Mouse (Mus musculus) forebrain, embryonic 11.5 days (tissue): ENCODE measurements around the gene Rcc1. TPM values are rescaled to one million over a fixed set of nuclear protein-coding genes. Genes with fewer than 3 reads are reported as not detected.
"Not testable (repeated sequence)": the region's sequence is repeated elsewhere in the genome, so short reads cannot be mapped to it uniquely, and the experiment has no call there.

Experiments used
- ATAC-seq: fragments of 200-750 bp; cut with Nextera tagmentation; replicated peaks from 2 replicates; pipeline ENCODE4 v1.8.0; 2017; ENCODE audit warnings: moderate TSS enrichment; ENCODE audit not compliant: low FRiP score
- DNase-seq: peaks from one replicate; pipeline ENCODE4 v3.0.0-alpha.2; 2017; ENCODE audit warnings: low spot score
- H3K27ac ChIP-seq: fragments of 300-500 bp; sonication (generic); 2 replicates; pipeline ENCODE4 v1.5.1; 2014; ENCODE audit warnings: low read depth, low read length
- H3K27me3 ChIP-seq: fragments of 300-500 bp; sonication (generic); 2 replicates; pipeline ENCODE4 v1.6.1; 2014; ENCODE audit warnings: mild to moderate bottlenecking, low read length, mixed read lengths; ENCODE audit not compliant: control insufficient read depth, insufficient read depth
- H3K36me3 ChIP-seq: fragments of 300-500 bp; sonication (generic); 2 replicates; pipeline ENCODE4 v1.6.1; 2014; ENCODE audit warnings: mild to moderate bottlenecking, low read length, moderate library complexity, mixed read lengths; ENCODE audit not compliant: control insufficient read depth, insufficient read depth
- H3K4me1 ChIP-seq: fragments of 300-500 bp; sonication (generic); replicated peaks from 2 replicates; pipeline ENCODE4 v1.6.1; 2014; ENCODE audit warnings: low read length, mixed read lengths; ENCODE audit not compliant: control insufficient read depth, insufficient read depth
- H3K4me2 ChIP-seq: fragments of 300-500 bp; sonication (generic); 2 replicates; pipeline ENCODE4 v1.6.1; 2014; ENCODE audit warnings: low read depth, mild to moderate bottlenecking, low read length, moderate library complexity, mixed read lengths; ENCODE audit not compliant: severe bottlenecking
- H3K4me3 ChIP-seq: fragments of 300-500 bp; sonication (generic); 2 replicates; pipeline ENCODE4 v1.5.1; 2014; ENCODE audit warnings: low read depth, low read length
- H3K9ac ChIP-seq: fragments of 300-500 bp; sonication (generic); 2 replicates; pipeline ENCODE4 v1.6.1; 2014; ENCODE audit warnings: low read length
- H3K9me3 ChIP-seq: fragments of 300-500 bp; sonication (generic); 2 replicates; pipeline ENCODE4 v1.6.1; 2016; ENCODE audit warnings: low read length, mixed read lengths; ENCODE audit not compliant: control insufficient read depth
- WGBS: fragments of 180-500 bp; shearing (Covaris S2); extraction: QIAGEN DNeasy Blood & Tissue Kit; methylation state at CpG from one replicate; pipeline ENCODE4 v1.1.7; 2014; 5-methylcytosine and 5-hydroxymethylcytosine counted together
- polyA plus RNA-seq: library from polyadenylated mRNA; unstranded; fragments of >200 nt; fragmentation: Nextera tagmentation; extraction: Ambion mirVana; gene quantifications from 2 replicates; pipeline ENCODE4 v1.2.1, GENCODE M21; 2014

Gene Rcc1
- polyA plus RNA-seq, 1 experiment from 2014 or later = 93.2 TPM

DNA sequence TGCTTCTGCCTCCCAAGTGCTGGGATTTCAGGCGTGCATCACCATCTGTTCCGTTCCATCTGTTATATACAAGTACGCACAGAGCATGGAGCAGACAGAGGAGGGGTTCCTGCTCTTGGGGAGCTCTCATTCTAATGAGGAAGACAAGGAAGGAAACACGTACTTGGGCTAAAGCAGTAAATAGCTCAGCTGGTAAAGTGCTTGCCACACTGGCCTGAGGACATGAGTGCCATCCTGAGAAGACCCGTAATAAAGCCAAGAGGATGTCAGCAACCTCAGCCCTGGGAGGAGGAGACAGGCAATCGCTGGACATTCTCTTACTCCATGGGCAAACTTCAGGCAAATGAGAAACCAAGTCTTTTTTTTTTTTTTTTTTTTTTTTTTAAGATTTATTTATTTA is 47.4 kb downstream of the Rcc1 start:
- H3K4me2 ChIP-seq = no peak overlapping the region
- no peak for DNase-seq
- no peak overlapping the region for H3K4me3 ChIP-seq
- no peak overlapping the region for H3K9ac ChIP-seq
- no peak for ATAC-seq
- WGBS = 84% methylated on average over 6 of the region's 6 CpGs
- H3K9me3 ChIP-seq = no peaks in the 10 kb centered on the region
- no peaks in the 10 kb centered on the region for H3K27me3 ChIP-seq
- H3K36me3 ChIP-seq = peaks cover 8% of the 10 kb centered on the region; the same call in 1 of the 2 replicates
- no peak overlapping the region for H3K27ac ChIP-seq
- peaks cover 3% of the 10 kb centered on the region; the same call in 1 of the 2 replicates for H3K4me1 ChIP-seq

DNA sequence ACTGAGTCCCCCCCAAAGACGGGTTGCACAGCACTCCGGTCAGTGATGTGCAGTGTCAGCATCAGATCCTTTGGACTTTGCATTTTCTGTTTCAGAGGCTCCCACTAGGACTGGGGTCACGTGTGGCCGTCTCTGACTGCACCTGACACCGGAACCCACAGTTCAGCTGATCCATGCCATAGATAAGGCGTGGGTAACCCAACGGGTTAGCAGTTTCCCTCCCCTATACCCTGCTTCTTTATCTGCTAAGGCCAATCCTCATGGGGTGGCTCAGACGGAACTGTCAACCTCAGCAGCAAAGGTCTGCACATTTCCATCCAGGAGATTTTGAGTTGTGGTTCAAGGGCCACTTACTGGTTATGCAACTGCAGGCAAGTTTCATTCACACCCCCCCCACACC is 48.1 kb downstream of the Rcc1 start:
- Histone ChIP-seq H3K27me3 (no peaks in the 10 kb centered on the region), H3K27ac (no peak overlapping the region), H3K9ac (no peak overlapping the region), H3K9me3 (no peaks in the 10 kb centered on the region), H3K4me2 (no peak overlapping the region), H3K4me1 (peaks cover 3% of the 10 kb centered on the region; the same call in 1 of the 2 replicates), H3K36me3 (peaks cover 6% of the 10 kb centered on the region; the same call in 1 of the 2 replicates), H3K4me3 (no peak overlapping the region)
- no peak for ATAC-seq
- 90% methylated on average over 8 of the region's 8 CpGs for WGBS
- no peak for DNase-seq

DNA sequence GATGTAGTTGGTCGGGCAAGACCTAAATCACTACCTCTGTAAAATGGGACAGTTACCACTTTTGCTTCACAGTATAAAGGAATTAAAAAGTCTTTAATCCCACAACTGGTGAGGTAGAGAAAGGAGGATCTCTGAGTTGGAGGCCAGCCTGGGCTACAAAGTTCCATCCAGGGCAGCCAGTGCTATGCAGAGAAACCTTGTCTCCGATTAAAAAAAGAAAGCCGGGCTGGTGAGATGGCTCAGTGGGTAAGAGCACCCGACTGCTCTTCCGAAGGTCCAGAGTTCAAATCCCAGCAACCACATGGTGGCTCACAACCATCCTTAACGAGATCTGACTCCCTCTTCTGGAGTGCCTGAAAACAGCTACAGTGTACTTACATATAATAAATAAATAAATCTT is 49.9 kb downstream of the Rcc1 start:
- not testable (repeated sequence) for H3K27ac ChIP-seq, H3K4me1 ChIP-seq, H3K36me3 ChIP-seq, H3K9ac ChIP-seq, H3K9me3 ChIP-seq, H3K27me3 ChIP-seq, ATAC-seq, DNase-seq
- Histone ChIP-seq H3K4me2 (peak overlapping the region; percentile 70; the same call in 1 of the 2 replicates), H3K4me3 (peak overlapping the region; percentile 40; the same call in 1 of the 2 replicates)
- WGBS = 43% methylated on average over 6 of the region's 6 CpGs

DNA sequence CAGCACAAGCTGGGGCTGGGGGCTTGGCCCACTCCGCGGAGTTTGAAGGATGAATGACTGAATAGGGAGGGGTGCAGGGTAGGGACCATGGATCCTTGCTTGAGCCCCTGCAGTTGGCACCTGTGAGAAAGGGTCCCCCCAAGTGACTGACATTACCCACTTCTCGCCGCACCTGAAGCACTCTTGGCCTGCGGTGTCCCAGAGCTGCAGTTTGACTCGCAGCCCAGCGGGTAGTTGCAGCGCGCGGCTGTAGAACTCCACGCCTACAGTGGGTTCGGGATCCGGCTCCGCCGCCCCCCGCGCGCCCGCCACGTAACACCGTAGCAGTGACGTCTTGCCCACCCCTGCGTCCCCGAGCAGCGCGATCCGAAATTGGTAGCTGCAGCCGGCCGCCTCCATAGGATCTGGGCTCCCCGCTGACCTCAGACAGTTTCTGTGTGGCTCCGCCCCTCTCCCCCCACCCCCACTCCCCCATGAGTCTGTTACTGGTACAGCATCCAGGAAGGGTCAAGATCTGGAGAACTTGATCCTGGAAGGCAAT is 50.4 kb downstream of the Rcc1 start, which contains the start of gene Rab42:
Rab42 (minus strand) TSS at position 447 of the 541 bp plus-strand sequence.
- H3K9me3 ChIP-seq = no peaks in the 10 kb centered on the region
- H3K27me3 ChIP-seq = no peaks in the 10 kb centered on the region
- ATAC-seq (peak; percentile 24), DNase-seq (peak; percentile 81)
- H3K27ac ChIP-seq = no peak within 1 kb of the TSS
- 2% methylated on average over 30 of the region's 31 CpGs for WGBS
- peak within 1 kb of the TSS; percentile 70 for H3K4me2 ChIP-seq
- peak within 1 kb of the TSS; percentile 40 for H3K4me3 ChIP-seq
- H3K36me3 ChIP-seq = no peaks in the 10 kb centered on the region
- H3K9ac ChIP-seq = peak within 1 kb of the TSS; percentile 59
- H3K4me1 ChIP-seq = peaks cover 3% of the 10 kb centered on the region; the same call in 1 of the 2 replicates

DNA sequence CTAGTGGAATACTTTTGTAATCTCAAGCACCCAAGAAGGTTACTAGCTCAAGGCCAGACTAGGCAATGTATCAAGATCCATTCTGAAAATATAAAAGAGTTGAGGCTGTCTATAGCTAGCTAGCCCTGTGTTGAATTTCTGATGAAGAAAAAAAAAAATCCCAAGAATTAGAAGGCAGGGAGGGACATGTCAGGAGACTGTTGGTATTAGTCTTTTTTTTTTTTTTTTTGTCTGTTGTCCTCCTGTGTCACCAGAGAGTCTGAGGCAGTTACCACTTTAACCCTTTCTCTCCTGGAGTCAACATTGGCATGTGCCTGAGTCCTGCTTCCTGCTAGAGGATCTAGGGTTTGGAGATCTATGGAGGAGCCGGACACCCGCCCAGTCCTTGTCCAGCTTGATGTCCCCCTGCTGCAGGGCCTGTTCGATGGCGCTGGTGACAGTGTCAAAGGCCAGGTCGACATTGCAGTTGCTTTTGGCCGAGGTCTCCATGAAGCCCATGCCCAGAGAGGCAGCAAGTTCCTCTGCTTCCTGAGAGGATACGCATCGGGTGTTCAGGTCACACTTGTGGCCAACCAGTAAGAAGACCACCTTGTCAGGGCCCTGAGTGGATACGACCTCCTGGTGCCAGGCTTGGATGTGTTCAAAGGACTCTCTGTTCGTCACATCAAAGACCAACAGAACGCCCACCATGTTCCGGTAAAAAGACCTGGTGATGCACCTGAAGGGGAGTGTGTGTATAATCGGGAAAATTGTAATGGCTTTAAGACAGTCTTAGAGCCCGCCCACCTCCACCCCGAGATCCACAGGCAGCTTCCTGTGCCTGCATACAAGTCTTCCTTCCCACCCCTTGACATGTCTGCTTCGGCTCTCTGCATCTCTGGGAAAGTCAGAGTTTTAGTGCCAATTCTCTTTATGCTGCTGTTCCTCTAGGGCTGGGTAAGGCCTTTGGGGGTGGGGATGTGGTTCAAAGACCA is 51.2 kb downstream of the Rcc1 start:
- peak overlapping the region; percentile 70 for H3K4me2 ChIP-seq
- no peaks in the 10 kb centered on the region for H3K36me3 ChIP-seq
- peaks cover 3% of the 10 kb centered on the region; the same call in 1 of the 2 replicates for H3K4me1 ChIP-seq
- peak overlapping the region; percentile 59; the same call in 1 of the 2 replicates for H3K9ac ChIP-seq
- no peaks in the 10 kb centered on the region for H3K9me3 ChIP-seq
- no peaks in the 10 kb centered on the region for H3K27me3 ChIP-seq
- ATAC-seq = no peak
- peak overlapping the region; percentile 40 for H3K4me3 ChIP-seq
- no peak for DNase-seq
- 67% methylated on average over 16 of the region's 16 CpGs for WGBS
- H3K27ac ChIP-seq = no peak overlapping the region

DNA sequence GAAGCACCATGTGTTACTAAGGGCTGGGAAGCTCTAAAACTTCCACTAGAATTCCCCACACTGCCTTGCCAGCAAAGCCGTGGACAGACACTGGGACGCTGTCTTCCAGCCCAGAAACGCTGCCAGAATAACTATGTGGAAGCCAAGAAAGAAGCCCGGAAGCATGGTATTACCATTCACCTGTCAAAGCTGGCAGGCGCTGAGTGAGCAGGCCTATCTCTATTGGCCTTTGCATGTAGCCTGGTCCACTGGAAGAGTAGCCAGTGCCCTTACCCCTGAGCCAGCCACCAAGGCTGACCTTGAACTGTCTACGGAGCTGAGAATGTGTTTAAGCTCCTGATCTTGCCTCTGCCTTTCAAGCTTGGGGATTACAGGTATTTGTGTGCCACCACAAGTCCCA is 51.9 kb downstream of the Rcc1 start:
- Histone ChIP-seq H3K27me3 (no peaks in the 10 kb centered on the region), H3K4me2 (no peak overlapping the region), H3K9ac (no peak overlapping the region), H3K4me3 (no peak overlapping the region), H3K36me3 (no peaks in the 10 kb centered on the region), H3K9me3 (no peaks in the 10 kb centered on the region), H3K27ac (no peak overlapping the region), H3K4me1 (peaks cover 3% of the 10 kb centered on the region; the same call in 1 of the 2 replicates)
- DNase-seq (no peak), ATAC-seq (no peak)
- 89% methylated on average over 6 of the region's 6 CpGs for WGBS

DNA sequence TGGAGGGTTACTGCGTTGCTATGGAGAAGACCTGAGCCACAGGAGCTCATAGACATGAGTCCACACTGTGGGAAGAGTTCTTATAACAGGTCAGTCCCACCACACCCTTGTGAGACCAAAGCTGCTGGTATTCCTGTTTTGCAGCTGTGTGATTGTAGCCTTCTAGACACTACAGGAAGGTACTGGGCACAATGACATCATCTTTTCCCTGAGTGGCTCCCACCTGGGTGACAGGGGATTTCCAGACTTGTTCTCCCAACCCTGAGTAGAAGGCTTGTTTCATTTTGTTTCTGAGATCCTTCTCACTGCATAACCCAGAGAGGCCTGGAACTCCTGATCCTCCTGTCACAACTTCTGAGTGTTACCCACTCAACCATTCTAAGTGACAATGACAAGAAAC is 53.6 kb downstream of the Rcc1 start:
- Histone ChIP-seq H3K27ac (no peak overlapping the region), H3K4me2 (no peak overlapping the region), H3K9me3 (no peaks in the 10 kb centered on the region), H3K4me3 (no peak overlapping the region), H3K9ac (no peak overlapping the region), H3K27me3 (no peaks in the 10 kb centered on the region), H3K4me1 (peaks cover 3% of the 10 kb centered on the region; the same call in 1 of the 2 replicates), H3K36me3 (no peaks in the 10 kb centered on the region)
- ATAC-seq (no peak), DNase-seq (no peak)
- WGBS = 91% methylated on average over 1 of the region's 1 CpGs

DNA sequence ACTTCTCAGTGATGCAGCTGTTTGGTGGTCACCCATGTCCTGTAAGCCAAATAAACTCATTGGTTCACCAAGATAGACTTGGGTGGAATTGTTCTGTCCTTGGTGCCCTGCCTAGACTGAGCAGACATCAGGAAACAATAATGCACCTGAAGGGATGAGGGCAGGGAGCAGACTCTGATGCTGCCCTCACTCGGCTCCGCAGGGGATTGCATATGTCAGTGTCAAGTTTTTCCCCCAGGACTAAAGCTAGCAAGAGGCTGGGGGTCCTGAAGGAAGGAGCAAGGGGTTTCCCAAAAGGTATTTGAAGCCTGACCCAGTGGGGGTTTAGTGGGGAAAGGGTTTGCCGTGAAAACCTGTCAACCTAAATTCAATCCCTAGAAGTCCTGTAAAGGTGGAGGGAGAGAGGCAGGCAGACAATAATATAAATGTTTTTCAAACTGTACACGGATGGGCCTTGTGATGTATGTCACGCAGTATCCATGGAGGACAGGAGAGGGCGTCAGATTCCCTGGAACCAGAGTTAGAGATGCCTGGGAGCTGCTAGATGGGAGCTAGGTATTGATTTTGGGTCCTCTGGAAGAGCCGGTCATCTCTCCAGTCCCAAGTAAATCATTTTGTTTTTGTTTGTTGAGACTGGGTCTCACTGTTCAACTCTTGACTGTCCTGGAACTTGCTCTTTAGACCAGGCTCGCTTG is 57.6 kb downstream of the Rcc1 start:
- ATAC-seq (no peak), DNase-seq (peak; percentile 28)
- Histone ChIP-seq H3K4me2 (no peak overlapping the region), H3K9me3 (peaks cover 3% of the 10 kb centered on the region), H3K9ac (no peak overlapping the region), H3K4me1 (no peaks in the 10 kb centered on the region), H3K27ac (no peak overlapping the region), H3K27me3 (no peaks in the 10 kb centered on the region), H3K4me3 (no peak overlapping the region), H3K36me3 (peaks cover 5% of the 10 kb centered on the region; the same call in 1 of the 2 replicates)
- WGBS = 47% methylated on average over 8 of the region's 8 CpGs
